11 mouse cellular contexts compared by ENCODE assay signal in the genomic region with DNA sequence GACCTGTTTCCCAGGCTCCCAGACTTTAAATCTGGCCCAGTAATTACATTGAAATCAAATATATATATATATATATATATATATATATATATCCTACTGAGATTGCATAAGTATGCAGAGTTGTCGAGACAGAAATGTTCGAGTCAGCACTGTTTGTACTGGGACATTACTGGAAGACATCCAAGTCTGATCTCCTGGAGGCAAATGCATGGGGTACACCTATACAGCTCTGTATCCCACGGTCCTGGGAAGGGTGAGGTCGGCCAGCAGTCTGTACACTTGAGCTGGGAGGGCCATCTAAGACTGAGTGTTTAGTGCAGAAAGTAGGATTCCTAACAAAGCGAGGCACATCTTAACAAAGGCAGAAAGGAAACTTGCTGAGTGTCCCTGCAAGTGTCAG. TPM values are rescaled to one million over a fixed set of nuclear protein-coding genes. Genes with fewer than 3 reads are reported as not detected.
DNase-seq lines count a peak whose midpoint lies in the region; ATAC-seq lines count a peak whose summit lies in the region.
"Had no signal": no experiment of that assay in that cellular context is flagged by ENCODE, and none has a peak within 500 bp of the region (broad histone marks: within the 10 kb centered on the region; RNA-seq: fewer than 3 reads in every experiment).

No protein-coding gene starts in this region.

- intact Hi-C loops in heart, postnatal 25 days (cut with DNase I): no loop called here

- 0 out of 2 replicates have a peak overlapping the region, but pooled peaks have one; percentile 37 for H3K9ac ChIP-seq in heart, embryonic 12.5 days
- H3K9ac ChIP-seq in limb, embryonic 12.5 days (replicated peaks): no peak overlapping the region
- H3K9ac ChIP-seq in limb, embryonic 13.5 days: no peak overlapping the region
- H3K9ac ChIP-seq: midbrain, embryonic 15.5 days had no signal

- no peaks in the 10 kb centered on the region for H3K27me3 ChIP-seq in heart, embryonic 12.5 days (replicated peaks)
- no peaks in the 10 kb centered on the region for H3K27me3 ChIP-seq in limb, embryonic 12.5 days
- no peaks in the 10 kb centered on the region for H3K27me3 ChIP-seq in limb, embryonic 10.5 days (ENCODE audit: low read depth, poor library complexity, severe bottlenecking)
- H3K27me3 ChIP-seq in limb, embryonic 13.5 days: no peaks in the 10 kb centered on the region
- H3K27me3 ChIP-seq: midbrain, embryonic 15.5 days had no signal

- WGBS in heart, embryonic 12.5 days: 38% methylated on average over 5 of the region's 5 CpGs
- WGBS in limb, embryonic 12.5 days: 87% methylated on average over 5 of the region's 5 CpGs
- WGBS in limb, embryonic 10.5 days: 93% methylated on average over 5 of the region's 5 CpGs
- 49% methylated on average over 5 of the region's 5 CpGs for WGBS in limb, embryonic 13.5 days

- DNase-seq in heart, postnatal 25 days (ENCODE audit: low spot score): no peak
- no peak for DNase-seq in limb, embryonic 10.5 days (ENCODE audit: low spot score)
- DNase-seq in adipocyte (ENCODE audit: low spot score): peak; percentile 6
- no peak for DNase-seq in embryo, embryonic 10.5 days (ENCODE audit: low spot score)
- no peak for DNase-seq in thymus, postnatal 4 days
- DNase-seq: embryo, embryonic 11 days; layer of hippocampus, postnatal 36 days had no signal

- peak overlapping the region; percentile 24; the same call in 1 of the 2 replicates for H3K4me2 ChIP-seq in heart, embryonic 12.5 days
- H3K4me2 ChIP-seq in limb, embryonic 12.5 days: no peak overlapping the region
- H3K4me2 ChIP-seq in limb, embryonic 13.5 days (replicated peaks): no peak overlapping the region
- H3K4me2 ChIP-seq: midbrain, embryonic 15.5 days had no signal

- peaks cover 57% of the 10 kb centered on the region for H3K4me1 ChIP-seq in heart, embryonic 12.5 days (replicated peaks)
- H3K4me1 ChIP-seq in limb, embryonic 12.5 days (replicated peaks): peaks cover 43% of the 10 kb centered on the region
- peaks cover 31% of the 10 kb centered on the region for H3K4me1 ChIP-seq in limb, embryonic 10.5 days
- H3K4me1 ChIP-seq in limb, embryonic 13.5 days: peaks cover 53% of the 10 kb centered on the region

- ATAC-seq in heart, embryonic 12.5 days (ENCODE audit: insufficient number of reproducible peaks, low FRiP score): no peak
- ATAC-seq in limb, embryonic 12.5 days (ENCODE audit: insufficient number of reproducible peaks, insufficient read depth, low FRiP score, low TSS enrichment, low read depth): no peak
- ATAC-seq in limb, embryonic 13.5 days (ENCODE audit: low FRiP score, low read depth): no peak
- ATAC-seq: midbrain, embryonic 15.5 days had no signal

- no peaks in the 10 kb centered on the region for H3K9me3 ChIP-seq in heart, embryonic 12.5 days (replicated peaks)
- H3K9me3 ChIP-seq in limb, embryonic 12.5 days: no peaks in the 10 kb centered on the region
- no peaks in the 10 kb centered on the region for H3K9me3 ChIP-seq in limb, embryonic 10.5 days (replicated peaks)
- no peaks in the 10 kb centered on the region for H3K9me3 ChIP-seq in limb, embryonic 13.5 days
- H3K9me3 ChIP-seq: midbrain, embryonic 15.5 days had no signal

- peak overlapping the region; percentile 50; the same call in 1 of the 2 replicates for H3K27ac ChIP-seq in heart, embryonic 12.5 days (ENCODE audit: poor library complexity, severe bottlenecking)
- H3K27ac ChIP-seq in limb, embryonic 12.5 days: 0 out of 2 replicates have a peak overlapping the region, but pooled peaks have one; percentile 12
- H3K27ac ChIP-seq in limb, embryonic 10.5 days: no peak overlapping the region
- peak overlapping the region; percentile 55; the same call in 1 of the 2 replicates for H3K27ac ChIP-seq in limb, embryonic 13.5 days
- H3K27ac ChIP-seq: midbrain, embryonic 15.5 days had no signal

- H3K4me3 ChIP-seq in heart, embryonic 12.5 days: no peak overlapping the region
- no peak overlapping the region for H3K4me3 ChIP-seq in limb, embryonic 12.5 days (replicated peaks)
- H3K4me3 ChIP-seq in limb, embryonic 10.5 days: no peak overlapping the region
- H3K4me3 ChIP-seq in limb, embryonic 13.5 days: no peak overlapping the region
- H3K4me3 ChIP-seq: midbrain, embryonic 15.5 days had no signal

- H3K36me3 ChIP-seq in heart, embryonic 12.5 days: no peaks in the 10 kb centered on the region
- H3K36me3 ChIP-seq in limb, embryonic 12.5 days: no peaks in the 10 kb centered on the region
- H3K36me3 ChIP-seq in limb, embryonic 10.5 days: peaks cover 3% of the 10 kb centered on the region; the same call in 1 of the 2 replicates
- H3K36me3 ChIP-seq in limb, embryonic 13.5 days: peaks cover 9% of the 10 kb centered on the region; the same call in 1 of the 2 replicates
- H3K36me3 ChIP-seq: midbrain, embryonic 15.5 days had no signal

RNA-seq across cellular contexts. Expression of a gene that starts 27.3 kb away (rescaled TPM):
- polyA plus RNA-seq in heart, embryonic 12.5 days (2016; fragmentation: Nextera tagmentation; extraction: Ambion mirVana): 14.9 and 17.1 TPM in 2 replicates
- 10 to 100 TPM; 27.7 to 32.5 TPM for total RNA-seq in heart, postnatal 25 days (2021)
- 31.5 and 31.8 TPM in 2 replicates for polyA plus RNA-seq in limb, embryonic 12.5 days (2016; fragmentation: Nextera tagmentation; extraction: Ambion mirVana)
- polyA plus RNA-seq in limb, embryonic 10.5 days (2016; fragmentation: Nextera tagmentation; extraction: Ambion mirVana): 21.3 and 23.5 TPM in 2 replicates
- polyA plus RNA-seq in limb, embryonic 13.5 days (2015; fragmentation: Nextera tagmentation; extraction: Ambion mirVana): 33.3 and 36.3 TPM in 2 replicates

RNA-seq across cellular contexts. Expression of a gene that starts 47.7 kb away (rescaled TPM):
- polyA plus RNA-seq in heart, embryonic 12.5 days (2016; fragmentation: Nextera tagmentation; extraction: Ambion mirVana): 24.4 and 25.9 TPM in 2 replicates
- 1 to 10 TPM; 8.2 to 8.7 TPM for total RNA-seq in heart, postnatal 25 days (2021)
- 43.9 and 45.0 TPM in 2 replicates for polyA plus RNA-seq in limb, embryonic 12.5 days (2016; fragmentation: Nextera tagmentation; extraction: Ambion mirVana)
- 46.1 and 50.7 TPM in 2 replicates for polyA plus RNA-seq in limb, embryonic 10.5 days (2016; fragmentation: Nextera tagmentation; extraction: Ambion mirVana)
- 40.0 and 41.9 TPM in 2 replicates for polyA plus RNA-seq in limb, embryonic 13.5 days (2015; fragmentation: Nextera tagmentation; extraction: Ambion mirVana)

RNA-seq across cellular contexts. Expression of a gene that starts 57.7 kb away (rescaled TPM):
- not detected in 2 replicates for polyA plus RNA-seq in heart, embryonic 12.5 days (2016; fragmentation: Nextera tagmentation; extraction: Ambion mirVana)
- not detected for total RNA-seq in heart, postnatal 25 days (2021)
- not detected in 2 replicates for polyA plus RNA-seq in limb, embryonic 12.5 days (2016; fragmentation: Nextera tagmentation; extraction: Ambion mirVana)
- polyA plus RNA-seq in limb, embryonic 10.5 days (2016; fragmentation: Nextera tagmentation; extraction: Ambion mirVana): not detected in 2 replicates
- polyA plus RNA-seq in limb, embryonic 13.5 days (2015; fragmentation: Nextera tagmentation; extraction: Ambion mirVana): not detected in 2 replicates
- total RNA-seq: layer of hippocampus, postnatal 36 days had no signal
